Mouse (Mus musculus): ENCODE measurements around the gene Chn1.

- TF ChIP-seq CTCF (IDR thresholded peaks at IDR 0.05; ENCODE audit: low read depth, low read length) (no peak), GATA1 (IDR thresholded peaks at IDR 0.05; ENCODE audit: borderline replicate concordance, low read length) (no peak)
Observed at GRCm38 (mm10) chr2:73659041-73659440, 116.1 kb downstream of the Chn1 start.
